Mouse (Mus musculus) gastrocnemius, postnatal 36 days (tissue): ENCODE data around the gene Myl12a. TPM values are rescaled to one million over a fixed set of nuclear protein-coding genes. Genes with fewer than 3 reads are reported as not detected.
A peak's percentile ranks its signal among the peaks of the same experiment; 100 is the strongest.

ENCODE experiments used
- DNase-seq, 2 experiments: peaks; one replicate each; pipeline ENCODE4 v3.0.0; 2022
- intact Hi-C: fragments of 180-260 bp; cut with DNase I; formaldehyde crosslinking; loops from one replicate; pipeline ENCODE4 v1.15.1; 2025
- long read RNA-seq, 2 experiments: library from polyadenylated mRNA; stranded (forward); transcript quantifications; one replicate each; pipeline ENCODE4 v2.0.0; 2021
- total RNA-seq, 2 experiments: library from RNA; stranded (reverse); gene quantifications; 2 replicates each; pipeline ENCODE4 v1.2.3; 2021

The Myl12a gene
- total RNA-seq: 100 to 1,000 TPM; 295 to 502 TPM
- long read RNA-seq, experiment 1, transcript Myl12a-206 (4 exons, 1,937 nt): major isoform, 327 of 546 reads
- long read RNA-seq, experiment 1, transcript Myl12a-201 (4 exons, 980 nt): minor isoform, 156 of 546 reads
- long read RNA-seq, experiment 1, partial matches to known transcripts: 61 of 546 reads
- long read RNA-seq, experiment 1, other reads (novel, unspliced or antisense): 2 of 546 reads
- long read RNA-seq, experiment 2, transcript Myl12a-206 (4 exons, 1,937 nt): minor isoform, 431 of 1,261 reads
- long read RNA-seq, experiment 2, transcript Myl12a-201 (4 exons, 980 nt): major isoform, 712 of 1,261 reads
- long read RNA-seq, experiment 2, partial matches to known transcripts: 23 of 1,261 reads
- long read RNA-seq, experiment 2, other reads (novel, unspliced or antisense): 95 of 1,261 reads

DNA sequence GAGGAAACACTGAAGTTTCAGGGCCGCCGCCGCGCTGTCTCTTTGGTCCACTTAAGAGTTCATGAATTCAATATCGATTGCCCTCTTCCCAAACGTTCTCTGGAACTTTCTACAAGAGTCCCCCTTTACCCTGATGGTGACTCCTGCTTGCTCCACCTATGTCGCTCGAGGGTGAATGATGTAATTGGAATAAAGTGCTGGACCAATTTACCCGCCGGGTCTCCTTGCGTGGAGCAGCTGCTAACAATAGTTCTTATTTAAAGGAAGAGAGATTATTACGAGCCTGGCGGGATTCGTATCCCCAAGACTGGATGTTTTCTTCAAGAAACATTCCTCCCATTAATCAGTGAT lies at the start of gene Myl12a:
Myl12a (minus strand) TSS at position 135 of the 351 bp plus-strand sequence.
- no peak for DNase-seq
- intact Hi-C loops: loop anchor here (5.0 to 10.0 kb wide), 3 partner anchors 35 to 192 kb away; no protein-coding TSS in a partner anchor

DNA sequence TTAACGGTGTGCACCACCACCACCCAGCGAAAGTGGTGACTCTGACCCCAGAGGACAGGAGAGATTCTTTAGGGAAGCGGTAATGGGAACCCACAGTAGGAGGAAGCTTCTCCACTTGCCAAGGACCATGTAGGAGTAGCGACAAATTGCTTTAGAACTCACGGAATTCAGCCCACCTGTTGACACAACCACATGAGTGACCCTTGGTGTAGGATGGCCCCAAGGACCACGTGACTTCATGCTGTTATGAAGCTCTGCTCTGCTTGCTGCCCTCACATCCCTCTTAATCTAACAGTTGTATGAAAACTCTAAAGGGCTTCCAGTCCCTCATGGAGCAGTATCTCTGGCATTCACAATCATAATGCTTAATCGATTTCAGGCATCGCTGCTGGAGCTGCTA lies 46.6 kb upstream of the Myl12a start:
- intact Hi-C loops: no loop called here
- DNase-seq: no peak

- DNase-seq: no peak
- intact Hi-C loops: no loop called here
These were observed 44.2 kb upstream of the Myl12a start for GRCm38 (mm10) chr17:71046856-71047255.

DNA sequence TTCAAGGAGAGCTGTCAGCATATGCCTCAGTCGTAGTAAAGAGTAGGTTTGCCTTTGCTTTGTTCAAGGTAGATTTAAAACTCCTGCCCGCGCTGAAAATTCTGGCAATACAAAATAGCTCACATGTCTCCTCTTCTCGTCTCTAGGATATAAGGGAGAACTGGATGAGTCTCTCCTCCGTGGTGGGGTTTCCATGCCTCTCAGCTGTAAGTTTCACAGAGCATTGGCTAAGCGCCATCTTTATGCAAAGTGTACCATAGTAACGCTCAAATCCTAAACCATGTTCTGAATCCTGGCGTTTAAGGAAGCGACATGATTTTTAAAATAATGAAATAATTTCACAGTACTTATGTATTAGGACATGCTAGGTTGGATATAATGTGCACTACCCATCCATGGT lies 42.9 kb upstream of the Myl12a start:
- no peak for DNase-seq

DNA sequence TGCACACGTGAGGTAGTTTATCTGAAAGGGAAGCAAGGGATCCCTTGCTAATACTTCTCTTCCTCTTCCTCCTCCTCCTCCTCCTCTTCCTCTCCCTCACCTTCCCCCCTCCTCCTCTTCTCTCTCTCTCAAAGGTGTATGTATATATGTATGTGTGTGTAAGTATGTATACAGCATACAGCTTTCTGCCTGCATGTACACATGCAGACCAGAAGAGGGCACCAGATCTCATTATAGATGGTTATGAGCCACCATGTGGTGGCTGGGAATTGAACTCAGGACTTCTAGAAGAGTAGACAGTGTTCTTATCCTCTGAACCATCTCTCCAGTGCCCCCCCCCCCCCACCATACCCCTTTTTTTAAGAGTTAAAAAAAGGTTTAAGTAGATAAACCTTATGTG lies 40.0 kb upstream of the Myl12a start:
- intact Hi-C loops: no loop called here
- no peak for DNase-seq

More for the DNA sequence above, 42.9 kb upstream of the Myl12a start:
- intact Hi-C loops: no loop called here

DNA sequence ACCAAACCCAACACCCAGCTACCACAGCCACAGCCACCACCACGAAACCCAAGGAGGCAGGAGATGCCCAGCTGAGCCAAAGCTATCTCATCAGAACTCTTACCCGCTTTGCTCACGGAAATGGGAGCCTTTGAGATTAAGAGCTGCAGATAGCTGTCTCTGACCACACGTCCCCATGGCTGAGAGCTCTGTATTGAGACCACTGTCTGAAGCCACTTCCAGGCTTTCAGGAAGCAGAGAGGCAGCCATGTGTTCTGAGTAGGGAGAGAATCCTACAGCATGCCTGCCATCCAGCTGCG lies 37.9 kb upstream of the Myl12a start:
- intact Hi-C loops: no loop called here
- no peak for DNase-seq

GRCm38 (mm10) chr17:71039851-71040581 lies 37.3 kb upstream of the Myl12a start:
- intact Hi-C loops: loop anchor here (5.0 kb wide), 1 partner anchor 38 kb away; the partner anchor contains the start of genes Myl12a and Myom1

DNA sequence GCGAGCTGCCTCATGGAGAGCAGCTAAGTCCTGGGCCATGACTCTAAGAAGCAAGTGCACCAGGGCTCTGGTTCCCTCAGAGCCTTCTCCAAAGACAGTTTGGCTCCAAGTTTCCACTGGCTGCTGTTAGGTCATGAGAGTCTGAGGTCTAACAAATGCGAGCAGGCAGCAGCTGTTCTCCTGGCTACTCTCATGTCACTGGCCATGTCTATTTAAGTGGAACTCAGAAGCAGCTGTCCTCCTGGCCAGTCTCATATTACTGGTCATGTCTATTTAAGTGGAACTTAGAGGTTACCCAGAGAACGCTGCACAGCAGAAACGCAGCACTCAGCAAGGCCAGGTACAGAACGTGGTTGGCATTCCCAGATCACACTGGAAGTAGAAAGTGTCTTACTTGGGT lies 36.1 kb upstream of the Myl12a start:
- intact Hi-C loops: loop anchor here (5.0 kb wide), 1 partner anchor 37 kb away; the partner anchor contains the start of genes Myl12a and Myom1
- DNase-seq: peak; percentile 32 to 40

More at GRCm38 (mm10) chr17:71039851-71040581, 37.3 kb upstream of the Myl12a start:
- DNase-seq: no peak

- DNase-seq: no peak
- intact Hi-C loops: loop anchor here (5.0 kb wide), 1 partner anchor 35 kb away; the partner anchor contains the start of genes Myl12a and Myom1
These were observed 34.5 kb upstream of the Myl12a start for GRCm38 (mm10) chr17:71037188-71037587.

GRCm38 (mm10) chr17:71034472-71034871 lies 31.8 kb upstream of the Myl12a start:
- intact Hi-C loops: no loop called here
- DNase-seq: no peak

DNA sequence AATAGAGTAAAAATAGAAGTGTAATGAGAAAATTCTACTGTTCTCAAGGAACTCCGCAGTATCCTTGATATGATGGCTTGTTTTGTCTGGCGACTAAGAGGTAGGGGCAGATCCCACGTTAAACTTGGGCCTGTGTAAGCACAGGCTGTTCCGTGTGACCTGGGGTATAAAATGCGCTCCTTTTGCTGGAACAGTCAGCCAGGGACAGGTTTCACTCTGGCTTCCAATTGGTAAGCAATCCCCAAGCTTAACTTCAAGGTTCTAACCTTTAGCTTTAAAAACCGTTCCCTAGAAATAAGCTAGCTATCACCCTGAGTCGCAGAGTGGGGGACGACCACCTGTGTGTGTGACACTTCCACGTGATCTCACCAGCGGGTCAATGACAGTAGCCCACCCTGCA lies 30.0 kb upstream of the Myl12a start:
- intact Hi-C loops: no loop called here
- no peak for DNase-seq

DNA sequence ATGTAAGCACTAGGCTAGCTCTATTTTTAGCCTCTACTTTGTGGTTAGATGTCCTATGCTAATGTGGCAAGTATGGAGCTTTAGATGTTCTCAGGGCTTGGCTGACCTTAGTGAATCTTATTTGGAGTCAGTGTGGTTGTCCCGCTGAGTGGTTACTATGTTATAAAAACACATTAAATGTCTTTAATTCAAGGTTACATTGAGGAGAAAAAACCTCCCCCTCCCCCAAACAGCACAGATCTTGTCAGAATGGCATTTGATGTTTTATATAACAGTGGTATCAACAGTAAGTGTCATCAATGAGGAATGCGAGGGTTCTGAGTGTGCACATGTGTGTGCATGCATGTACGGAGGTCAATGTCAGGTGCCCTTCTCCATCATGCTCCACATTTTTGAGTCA lies 24.5 kb upstream of the Myl12a start:
- DNase-seq: no peak
- intact Hi-C loops: no loop called here

- intact Hi-C loops: no loop called here
- no peak for DNase-seq
These were observed 23.2 kb upstream of the Myl12a start for GRCm38 (mm10) chr17:71025922-71026321.

- intact Hi-C loops: no loop called here
- no peak for DNase-seq
These were observed 21.4 kb upstream of the Myl12a start for GRCm38 (mm10) chr17:71024071-71024470.

DNA sequence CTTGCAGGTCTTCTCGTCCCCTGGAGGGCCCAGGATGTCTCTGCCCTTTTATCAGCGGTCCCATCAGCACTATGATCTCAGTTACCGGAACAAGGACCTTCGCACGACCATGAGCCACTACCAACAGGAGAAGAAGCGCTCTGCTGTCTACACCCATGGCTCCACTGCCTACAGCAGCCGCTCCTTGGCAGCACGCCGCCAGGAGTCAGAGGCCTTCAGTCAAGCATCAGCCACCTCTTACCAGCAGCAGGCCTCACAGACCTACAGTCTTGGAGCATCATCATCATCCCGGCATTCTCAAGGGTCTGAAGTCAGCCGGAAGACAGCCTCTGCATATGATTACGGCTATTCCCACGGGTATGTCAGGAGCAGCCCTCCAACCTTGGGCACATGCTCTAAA lies 20.2 kb upstream of the Myl12a start:
- intact Hi-C loops: no loop called here
- no peak for DNase-seq

- DNase-seq: no peak
- intact Hi-C loops: loop anchor here (2.0 kb wide), 1 partner anchor 15 kb away; no protein-coding TSS in a partner anchor
These were observed 17.2 kb upstream of the Myl12a start for GRCm38 (mm10) chr17:71019860-71020259.

DNA sequence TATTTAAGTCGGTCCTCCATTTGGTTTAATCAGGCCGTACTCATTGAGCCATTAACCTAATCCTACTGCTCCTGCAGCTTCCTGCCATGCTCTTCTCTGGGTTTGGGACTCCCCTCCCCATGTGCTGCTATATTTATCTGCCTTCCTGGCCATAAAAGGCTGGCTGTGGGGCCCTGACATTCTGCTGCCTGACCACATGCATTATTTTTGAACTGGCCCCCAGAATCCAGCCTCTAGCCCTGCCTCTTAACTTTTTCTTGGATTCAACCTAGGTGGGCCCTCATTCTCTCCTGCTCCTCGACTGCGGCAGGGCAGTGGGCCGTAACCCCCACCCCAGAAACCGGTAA lies 16.6 kb upstream of the Myl12a start:
- peak in 1 of 2 experiments; percentile 32 for DNase-seq
- intact Hi-C loops: loop anchor here (2.0 kb wide), 1 partner anchor 14 kb away; no protein-coding TSS in a partner anchor

DNA sequence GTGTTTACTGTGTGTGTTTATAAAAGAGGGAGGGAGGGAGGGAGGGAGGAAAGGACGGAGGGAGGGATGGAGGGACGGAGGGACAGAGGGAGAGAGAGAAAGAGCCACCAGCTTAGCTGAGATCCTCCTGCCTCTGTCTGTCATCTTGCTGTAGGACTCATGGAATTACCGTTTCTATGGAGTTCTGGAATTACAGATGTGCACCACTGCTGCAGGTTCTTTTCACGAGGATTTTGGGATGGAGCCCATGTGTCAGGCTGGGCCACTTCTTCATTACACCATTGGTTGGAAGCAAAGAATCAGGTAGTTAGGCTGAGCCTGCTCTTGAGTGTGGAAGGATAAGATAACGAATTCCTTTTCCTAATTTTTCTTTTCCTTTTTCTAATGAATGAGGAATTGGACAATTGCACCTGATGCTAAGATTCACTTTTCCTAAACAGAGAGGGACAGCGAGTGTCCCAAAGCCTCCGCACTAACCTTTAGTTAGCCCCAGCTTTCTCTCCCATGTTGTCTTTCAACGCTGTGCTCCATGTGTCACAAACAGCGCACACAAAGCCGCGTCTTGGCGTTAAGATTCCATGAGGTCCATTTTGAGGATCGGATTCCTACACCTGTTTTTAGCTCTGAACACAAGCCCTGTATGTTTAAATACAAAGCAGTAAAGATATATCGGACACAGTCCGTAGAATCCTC lies 16.1 kb upstream of the Myl12a start:
- intact Hi-C loops: loop anchor here (2.0 kb wide), 1 partner anchor 14 kb away; no protein-coding TSS in a partner anchor
- no peak for DNase-seq

DNA sequence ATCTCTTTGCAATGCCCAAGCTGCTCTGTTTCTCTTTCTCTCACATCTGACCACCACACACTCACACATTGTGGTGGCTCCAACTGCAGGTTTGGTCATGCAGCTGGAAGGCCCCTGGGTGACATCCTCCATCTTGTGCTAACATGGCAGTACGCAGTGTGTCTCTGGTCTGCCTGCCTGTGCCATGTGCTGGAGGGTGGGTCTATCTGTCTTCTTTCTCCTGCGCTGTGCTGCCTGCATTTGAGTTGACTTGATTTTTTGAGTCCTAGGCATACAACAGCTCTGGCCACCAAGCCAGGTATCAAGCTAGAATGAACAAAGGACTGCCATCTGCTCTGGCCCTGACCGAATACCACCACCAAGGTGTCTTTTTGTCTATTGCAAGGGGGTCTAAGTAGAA lies 15.5 kb upstream of the Myl12a start:
- intact Hi-C loops: loop anchor here (2.0 kb wide), 1 partner anchor 13 kb away; no protein-coding TSS in a partner anchor
- no peak for DNase-seq

GRCm38 (mm10) chr17:71017457-71017998 lies 14.8 kb upstream of the Myl12a start:
- no peak for DNase-seq

GRCm38 (mm10) chr17:71014911-71015310 lies 12.2 kb upstream of the Myl12a start:
- intact Hi-C loops: no loop called here
- DNase-seq: no peak

More at GRCm38 (mm10) chr17:71017457-71017998, 14.8 kb upstream of the Myl12a start:
- intact Hi-C loops: no loop called here
